Comparison of ENCODE assay signal across 25 mouse cellular contexts in the genomic region with DNA sequence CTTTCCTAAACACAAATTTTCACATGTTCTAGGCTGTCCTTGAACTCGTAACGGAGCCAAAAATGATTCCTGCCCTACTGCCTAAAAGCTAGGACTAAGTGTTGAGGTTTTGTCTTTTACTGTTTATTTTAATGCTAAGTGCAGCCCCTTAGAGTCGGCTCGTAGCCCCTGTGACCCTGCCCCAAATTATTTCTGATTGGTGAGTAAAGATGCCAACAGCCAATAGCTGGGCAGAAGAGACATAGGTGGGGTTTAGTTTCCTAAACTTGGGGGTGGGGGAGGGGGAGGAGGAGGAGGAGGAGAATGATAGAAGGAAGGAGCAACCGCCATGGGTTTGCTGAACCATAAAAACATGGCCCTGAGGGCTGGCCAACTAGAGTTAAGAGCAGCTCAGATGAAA. TPM values are rescaled to one million over a fixed set of nuclear protein-coding genes. Genes with fewer than 3 reads are reported as not detected.
DNase-seq lines count a peak whose midpoint lies in the region; ATAC-seq lines count a peak whose summit lies in the region.
"Had no signal": no experiment of that assay in that cellular context is flagged by ENCODE, and none has a peak within 500 bp of the region (broad histone marks: within the 10 kb centered on the region; RNA-seq: fewer than 3 reads in every experiment).

No protein-coding gene starts in this region.

- no peaks in the 10 kb centered on the region for H3K27me3 ChIP-seq in kidney, embryonic 16.5 days (ENCODE audit: insufficient read depth, low read length)
- no peaks in the 10 kb centered on the region for H3K27me3 ChIP-seq in forebrain, embryonic 16.5 days (replicated peaks; ENCODE audit: control insufficient read depth, insufficient read depth, low read length)
- H3K27me3 ChIP-seq: CH12.LX, Patski had no signal

- ATAC-seq in kidney, embryonic 16.5 days (ENCODE audit: low FRiP score, low TSS enrichment), result no peak
- ATAC-seq in forebrain, embryonic 16.5 days, result no peak
- ATAC-seq: activated CD4-positive, CD25-positive, alpha-beta regulatory T cell, adult 4 months; CD4-positive, CD25-positive, alpha-beta regulatory T cell, adult 4 months; Patski had no signal

- H3K27ac ChIP-seq in kidney, embryonic 16.5 days (ENCODE audit: low read length), result no peak overlapping the region
- H3K27ac ChIP-seq in forebrain, embryonic 16.5 days (ENCODE audit: low read length), result no peak overlapping the region

- H3K36me3 ChIP-seq in kidney, embryonic 16.5 days (ENCODE audit: insufficient read depth, low read length), result peaks cover 20% of the 10 kb centered on the region
- peaks cover 19% of the 10 kb centered on the region for H3K36me3 ChIP-seq in forebrain, embryonic 16.5 days (ENCODE audit: control insufficient read depth, insufficient read depth)

- 80% methylated on average over 5 of the region's 5 CpGs for WGBS in kidney, embryonic 16.5 days
- WGBS in forebrain, embryonic 16.5 days, result 81% methylated on average over 5 of the region's 5 CpGs

- no peak overlapping the region for H3K4me3 ChIP-seq in kidney, embryonic 16.5 days (ENCODE audit: low read length)
- no peak overlapping the region for H3K4me3 ChIP-seq in forebrain, embryonic 16.5 days (replicated peaks; ENCODE audit: low read length)

- no peaks in the 10 kb centered on the region for H3K4me1 ChIP-seq in kidney, embryonic 16.5 days (ENCODE audit: insufficient read depth, low read length)
- H3K4me1 ChIP-seq in forebrain, embryonic 16.5 days (replicated peaks; ENCODE audit: control insufficient read depth, insufficient read depth, low read length), result no peaks in the 10 kb centered on the region

- DNase-seq in ES-CJ7 (ENCODE audit: low read depth, low spot score) (peak; percentile 69), R1 (ENCODE audit: low read depth, low spot score) (peak; percentile 60), ZHBTc4 (ENCODE audit: low read depth, low spot score) (peak; percentile 36)
- DNase-seq in kidney, postnatal 4 days, result no peak
- DNase-seq: adrenal gland, adult 2 months; adrenal gland, adult 8-10 months; adrenal gland, postnatal 10 days; adrenal gland, postnatal 14 days; adrenal gland, postnatal 25 days; adrenal gland, postnatal 36 days; B cell, adult 2 months; cerebellum, adult 11 months; cerebellum, adult 11-12 months; cerebellum, adult 18-20 months; cerebellum, adult 2 months; cerebellum, adult 8-10 months; cerebellum, adult 9-10 months had no signal

- no peak overlapping the region for H3K4me2 ChIP-seq in kidney, embryonic 16.5 days (replicated peaks; ENCODE audit: low read depth, low read length)
- no peak overlapping the region for H3K4me2 ChIP-seq in forebrain, embryonic 16.5 days (ENCODE audit: low read length)

- H3K9ac ChIP-seq in kidney, embryonic 16.5 days (replicated peaks; ENCODE audit: low read length), result no peak overlapping the region
- no peak overlapping the region for H3K9ac ChIP-seq in forebrain, embryonic 16.5 days (replicated peaks; ENCODE audit: low read depth, low read length)

- no peaks in the 10 kb centered on the region for H3K9me3 ChIP-seq in kidney, embryonic 16.5 days (ENCODE audit: low read length)
- H3K9me3 ChIP-seq in forebrain, embryonic 16.5 days (ENCODE audit: control insufficient read depth, low read length), result no peaks in the 10 kb centered on the region
- H3K9me3 ChIP-seq: G1E had no signal

RNA-seq across cellular contexts. Expression of a gene that starts 17.7 kb away (rescaled TPM):
- 29.0 and 34.1 TPM in 2 replicates for polyA plus RNA-seq in kidney, embryonic 16.5 days (2015; fragmentation: Nextera tagmentation; extraction: Ambion mirVana)
- polyA plus RNA-seq in forebrain, embryonic 16.5 days (2015; fragmentation: Nextera tagmentation; extraction: Ambion mirVana), result 16.3 and 19.6 TPM in 2 replicates

RNA-seq across cellular contexts. Expression of a gene that starts 18.3 kb away (rescaled TPM):
- polyA plus RNA-seq in kidney, embryonic 16.5 days (2015; fragmentation: Nextera tagmentation; extraction: Ambion mirVana), result not detected in 2 replicates
- 0.22 and 0.32 TPM in 2 replicates for polyA plus RNA-seq in forebrain, embryonic 16.5 days (2015; fragmentation: Nextera tagmentation; extraction: Ambion mirVana)
- polyA plus RNA-seq: activated CD4-positive, CD25-positive, alpha-beta regulatory T cell, adult 4 months; adrenal gland, adult 2 months; brain, embryonic 14.5 days; CD4-positive, CD25-positive, alpha-beta regulatory T cell, adult 4 months had no signal

RNA-seq across cellular contexts. Expression of a gene that starts 24.8 kb away (rescaled TPM):
- polyA plus RNA-seq in kidney, embryonic 16.5 days (2015; fragmentation: Nextera tagmentation; extraction: Ambion mirVana), result 18.0 and 20.1 TPM in 2 replicates
- 45.4 and 50.0 TPM in 2 replicates for polyA plus RNA-seq in forebrain, embryonic 16.5 days (2015; fragmentation: Nextera tagmentation; extraction: Ambion mirVana)

RNA-seq across cellular contexts. Expression of a gene that starts 24.8 kb away (rescaled TPM):
- 65.7 and 67.6 TPM in 2 replicates for polyA plus RNA-seq in kidney, embryonic 16.5 days (2015; fragmentation: Nextera tagmentation; extraction: Ambion mirVana)
- 105 and 106 TPM in 2 replicates for polyA plus RNA-seq in forebrain, embryonic 16.5 days (2015; fragmentation: Nextera tagmentation; extraction: Ambion mirVana)

RNA-seq across cellular contexts. Expression of a gene that starts 32.7 kb away (rescaled TPM):
- polyA plus RNA-seq in kidney, embryonic 16.5 days (2015; fragmentation: Nextera tagmentation; extraction: Ambion mirVana), result 24.9 and 25.7 TPM in 2 replicates
- 74.2 and 83.3 TPM in 2 replicates for polyA plus RNA-seq in forebrain, embryonic 16.5 days (2015; fragmentation: Nextera tagmentation; extraction: Ambion mirVana)

Comparison
In these comparisons a context has a peak if more than half of its experiments do, and no peak if none do; other contexts are left out.
1. DNase-seq: peak in ES-CJ7 (single experiment), R1 (single experiment) and ZHBTc4 (single experiment); none in kidney, postnatal 4 days (0 of 2).